Mouse (Mus musculus): ENCODE results near the gene Gjb2. TPM values are rescaled to one million over a fixed set of nuclear protein-coding genes. Genes with fewer than 3 reads are reported as not detected.
A peak's percentile ranks its signal among the peaks of the same experiment; 100 is the strongest.

The Gjb2 gene
- polyA plus RNA-seq, 1 experiment from 2014 or later = 6.7 TPM

DNA sequence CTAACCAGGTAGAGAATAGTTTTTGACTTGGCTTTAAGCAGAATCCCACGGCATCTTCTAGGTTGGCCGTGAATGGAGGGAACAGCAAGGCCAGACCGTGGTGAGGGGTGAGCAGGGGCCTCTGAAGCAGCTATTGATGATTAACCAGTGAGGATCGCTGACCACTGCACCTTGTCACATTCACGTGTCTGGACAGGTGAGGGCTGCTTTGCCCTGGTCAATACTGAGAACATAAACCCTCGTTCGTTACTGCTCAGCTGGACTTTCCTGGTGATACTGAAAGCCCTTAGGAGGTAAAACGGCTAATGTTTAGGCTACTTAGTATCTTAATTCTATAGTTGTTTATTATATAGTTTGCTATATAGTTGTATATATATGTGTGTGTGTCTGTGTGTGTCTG is 2.6 kb upstream of the Gjb2 start:
- 56% methylated on average over 8 of the region's 8 CpGs for WGBS
- no peak for ATAC-seq (ENCODE audit: low FRiP score, low TSS enrichment)

DNA sequence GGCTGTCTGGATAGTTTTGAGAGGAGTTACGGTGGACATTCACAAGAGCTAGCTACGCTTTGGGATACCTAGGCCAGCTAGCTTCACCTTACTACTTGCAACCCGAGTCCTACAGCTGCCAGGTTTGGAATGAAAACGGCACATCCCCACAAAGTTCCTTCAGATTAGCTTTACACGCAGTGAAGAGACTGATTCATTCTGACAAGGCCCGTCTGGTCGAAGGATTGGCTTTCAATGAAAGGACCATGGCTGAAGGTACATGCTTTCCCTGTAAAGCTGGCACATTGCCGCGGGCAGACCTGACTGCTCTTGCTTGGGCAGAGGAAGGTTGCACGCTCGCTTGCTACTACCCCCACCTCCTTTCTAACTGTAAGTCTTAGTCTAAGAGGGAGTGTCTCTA is 1.2 kb upstream of the Gjb2 start:
- ATAC-seq (ENCODE audit: low FRiP score, low TSS enrichment) = no peak
- WGBS = 43% methylated on average over 11 of the region's 11 CpGs
- Histone ChIP-seq H3K4me2 (replicated peaks; ENCODE audit: low read depth, low read length) (no peak overlapping the region), H3K4me3 (ENCODE audit: low read length) (no peak overlapping the region), H3K36me3 (ENCODE audit: insufficient read depth, low read length) (no peaks in the 10 kb centered on the region), H3K4me1 (ENCODE audit: insufficient read depth, low read length) (peaks cover 13% of the 10 kb centered on the region; the same call in 1 of the 2 replicates), H3K27ac (ENCODE audit: low read length) (no peak overlapping the region), H3K9me3 (ENCODE audit: low read length) (no peaks in the 10 kb centered on the region), H3K27me3 (ENCODE audit: insufficient read depth, low read length) (peaks cover 52% of the 10 kb centered on the region), H3K9ac (replicated peaks; ENCODE audit: low read length) (no peak overlapping the region)

More for the DNA sequence above, 2.6 kb upstream of the Gjb2 start:
- Histone ChIP-seq H3K36me3 (ENCODE audit: insufficient read depth, low read length) (no peaks in the 10 kb centered on the region), H3K4me3 (ENCODE audit: low read length) (no peak overlapping the region), H3K27ac (ENCODE audit: low read length) (no peak overlapping the region), H3K27me3 (ENCODE audit: insufficient read depth, low read length) (peaks cover 52% of the 10 kb centered on the region), H3K9me3 (ENCODE audit: low read length) (no peaks in the 10 kb centered on the region), H3K4me1 (ENCODE audit: insufficient read depth, low read length) (peaks cover 13% of the 10 kb centered on the region; the same call in 1 of the 2 replicates), H3K4me2 (replicated peaks; ENCODE audit: low read depth, low read length) (no peak overlapping the region), H3K9ac (replicated peaks; ENCODE audit: low read length) (no peak overlapping the region)

DNA sequence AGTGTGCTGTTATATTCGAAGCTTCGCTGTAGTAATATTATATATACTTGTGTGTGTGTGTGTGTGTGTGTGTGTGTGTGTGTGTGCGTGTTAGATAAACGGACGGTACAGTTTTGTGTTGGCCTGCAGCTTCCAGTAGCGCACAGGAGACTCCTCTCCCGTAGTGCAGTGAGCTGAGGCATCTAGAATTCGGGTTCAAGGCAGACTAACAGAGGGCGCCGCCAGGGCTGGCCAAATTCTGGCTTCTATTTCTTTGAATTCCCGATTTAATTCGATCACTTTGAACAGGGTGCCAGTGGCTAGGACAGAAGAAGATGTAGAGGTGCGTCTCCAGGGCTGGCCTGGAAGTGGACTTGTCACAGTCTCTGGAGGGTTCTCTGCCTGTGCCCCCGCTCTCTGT is 609 bp upstream of the Gjb2 start:
- ATAC-seq (ENCODE audit: low FRiP score, low TSS enrichment) = no peak
- H3K9ac ChIP-seq (replicated peaks; ENCODE audit: low read length) = no peak overlapping the region
- H3K27me3 ChIP-seq (ENCODE audit: insufficient read depth, low read length) = peaks cover 55% of the 10 kb centered on the region
- WGBS = 13% methylated on average over 14 of the region's 14 CpGs
- no peaks in the 10 kb centered on the region for H3K36me3 ChIP-seq (ENCODE audit: insufficient read depth, low read length)
- peak overlapping the region; percentile 98 for H3K4me2 ChIP-seq (replicated peaks; ENCODE audit: low read depth, low read length)
- H3K9me3 ChIP-seq (ENCODE audit: low read length) = no peaks in the 10 kb centered on the region
- H3K4me3 ChIP-seq (ENCODE audit: low read length) = peak overlapping the region; percentile 62
- peaks cover 13% of the 10 kb centered on the region; the same call in 1 of the 2 replicates for H3K4me1 ChIP-seq (ENCODE audit: insufficient read depth, low read length)
- no peak overlapping the region for H3K27ac ChIP-seq (ENCODE audit: low read length)

- WGBS = 3% methylated on average over 22 of the region's 22 CpGs
These were observed 794 bp downstream of the Gjb2 start for GRCm38 (mm10) chr14:57103711-57104105.

GRCm38 (mm10) chr14:57103121-57103520 is 1.4 kb downstream of the Gjb2 start:
- Histone ChIP-seq H3K4me2 (replicated peaks; ENCODE audit: low read depth, low read length) (no peak overlapping the region), H3K27ac (ENCODE audit: low read length) (no peak overlapping the region), H3K9me3 (ENCODE audit: low read length) (no peaks in the 10 kb centered on the region), H3K4me3 (ENCODE audit: low read length) (no peak overlapping the region), H3K9ac (replicated peaks; ENCODE audit: low read length) (no peak overlapping the region), H3K27me3 (ENCODE audit: insufficient read depth, low read length) (peaks cover 56% of the 10 kb centered on the region), H3K36me3 (ENCODE audit: insufficient read depth, low read length) (no peaks in the 10 kb centered on the region), H3K4me1 (ENCODE audit: insufficient read depth, low read length) (peaks cover 13% of the 10 kb centered on the region; the same call in 1 of the 2 replicates)
- WGBS = 56% methylated on average over 6 of the region's 6 CpGs
- ATAC-seq (ENCODE audit: low FRiP score, low TSS enrichment) = no peak

More at GRCm38 (mm10) chr14:57103711-57104105, 794 bp downstream of the Gjb2 start:
- peak overlapping the region; percentile 98 for H3K4me2 ChIP-seq (replicated peaks; ENCODE audit: low read depth, low read length)
- peak overlapping the region; percentile 62 for H3K4me3 ChIP-seq (ENCODE audit: low read length)
- H3K27ac ChIP-seq (ENCODE audit: low read length) = no peak overlapping the region
- H3K4me1 ChIP-seq (ENCODE audit: insufficient read depth, low read length) = peaks cover 13% of the 10 kb centered on the region; the same call in 1 of the 2 replicates
- no peak for ATAC-seq (ENCODE audit: low FRiP score, low TSS enrichment)
- peak overlapping the region; percentile 60 for H3K9ac ChIP-seq (replicated peaks; ENCODE audit: low read length)
- H3K9me3 ChIP-seq (ENCODE audit: low read length) = no peaks in the 10 kb centered on the region
- H3K27me3 ChIP-seq (ENCODE audit: insufficient read depth, low read length) = peaks cover 56% of the 10 kb centered on the region
- no peaks in the 10 kb centered on the region for H3K36me3 ChIP-seq (ENCODE audit: insufficient read depth, low read length)

DNA sequence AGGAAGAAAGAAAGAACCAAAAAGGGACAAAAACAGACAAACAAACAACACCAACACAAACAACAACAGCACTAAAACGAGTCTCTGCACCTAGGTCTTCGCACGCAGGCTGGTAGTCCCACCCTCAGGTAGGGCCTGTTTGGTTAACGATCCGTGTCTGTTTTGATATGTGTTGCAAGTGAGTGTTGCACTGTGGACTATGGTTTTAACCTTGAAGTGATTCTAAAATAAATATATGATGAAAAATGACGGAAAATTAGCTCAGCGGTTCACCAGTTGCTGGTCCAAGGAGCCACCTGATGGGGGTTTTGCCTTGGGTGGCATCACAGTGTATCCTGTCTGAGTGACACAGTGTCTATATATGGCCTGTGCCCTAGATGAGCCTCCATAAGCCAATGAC is 2.9 kb downstream of the Gjb2 start:
- no peak overlapping the region for H3K27ac ChIP-seq (ENCODE audit: low read length)
- H3K9ac ChIP-seq (replicated peaks; ENCODE audit: low read length) = no peak overlapping the region
- ATAC-seq (ENCODE audit: low FRiP score, low TSS enrichment) = no peak
- H3K4me2 ChIP-seq (replicated peaks; ENCODE audit: low read depth, low read length) = no peak overlapping the region
- no peaks in the 10 kb centered on the region for H3K36me3 ChIP-seq (ENCODE audit: insufficient read depth, low read length)
- no peaks in the 10 kb centered on the region for H3K9me3 ChIP-seq (ENCODE audit: low read length)
- 76% methylated on average over 7 of the region's 7 CpGs for WGBS
- H3K27me3 ChIP-seq (ENCODE audit: insufficient read depth, low read length) = peaks cover 51% of the 10 kb centered on the region
- H3K4me3 ChIP-seq (ENCODE audit: low read length) = no peak overlapping the region
- H3K4me1 ChIP-seq (ENCODE audit: insufficient read depth, low read length) = peaks cover 10% of the 10 kb centered on the region; the same call in 1 of the 2 replicates

GRCm38 (mm10) chr14:57095855-57096254 is 8.6 kb downstream of the Gjb2 start:
- Histone ChIP-seq H3K27me3 (ENCODE audit: insufficient read depth, low read length) (peaks cover 4% of the 10 kb centered on the region; the same call in 1 of the 2 replicates), H3K36me3 (ENCODE audit: insufficient read depth, low read length) (no peaks in the 10 kb centered on the region), H3K9ac (replicated peaks; ENCODE audit: low read length) (no peak overlapping the region), H3K4me3 (ENCODE audit: low read length) (no peak overlapping the region), H3K27ac (ENCODE audit: low read length) (no peak overlapping the region), H3K4me1 (ENCODE audit: insufficient read depth, low read length) (no peaks in the 10 kb centered on the region), H3K4me2 (replicated peaks; ENCODE audit: low read depth, low read length) (no peak overlapping the region), H3K9me3 (ENCODE audit: low read length) (no peaks in the 10 kb centered on the region)
- ATAC-seq (ENCODE audit: low FRiP score, low TSS enrichment) = no peak
- 84% methylated on average over 4 of the region's 4 CpGs for WGBS

DNA sequence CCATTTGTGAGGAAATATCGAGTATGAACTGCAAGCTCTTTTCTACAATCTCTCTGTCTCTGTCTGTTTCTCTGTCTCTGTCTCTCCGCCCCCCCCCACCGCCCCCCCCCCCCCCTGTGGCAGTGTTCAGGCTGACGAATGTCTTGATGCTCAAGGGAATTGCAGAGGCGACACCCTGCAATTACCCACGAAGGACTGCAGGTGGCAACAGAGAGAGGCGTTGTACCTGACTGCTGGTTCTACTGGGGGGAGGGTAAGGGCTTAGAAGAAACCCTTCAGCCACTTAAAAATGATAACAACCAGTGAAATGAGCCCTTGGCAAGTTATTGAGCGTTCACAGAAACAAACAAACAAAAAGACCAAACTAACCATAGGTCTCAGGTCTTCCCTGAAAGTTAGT is 11.5 kb downstream of the Gjb2 start:
- Histone ChIP-seq H3K9me3 (ENCODE audit: low read length) (no peaks in the 10 kb centered on the region), H3K36me3 (ENCODE audit: insufficient read depth, low read length) (no peaks in the 10 kb centered on the region), H3K27ac (ENCODE audit: low read length) (no peak overlapping the region), H3K4me1 (ENCODE audit: insufficient read depth, low read length) (no peaks in the 10 kb centered on the region), H3K27me3 (ENCODE audit: insufficient read depth, low read length) (no peaks in the 10 kb centered on the region), H3K4me3 (ENCODE audit: low read length) (no peak overlapping the region), H3K4me2 (replicated peaks; ENCODE audit: low read depth, low read length) (no peak overlapping the region), H3K9ac (replicated peaks; ENCODE audit: low read length) (no peak overlapping the region)
- no peak for ATAC-seq (ENCODE audit: low FRiP score, low TSS enrichment)
- 7% methylated on average over 8 of the region's 8 CpGs for WGBS

- no peak for ATAC-seq (ENCODE audit: low FRiP score, low TSS enrichment)
- H3K9me3 ChIP-seq (ENCODE audit: low read length) = no peaks in the 10 kb centered on the region
- H3K4me1 ChIP-seq (ENCODE audit: insufficient read depth, low read length) = no peaks in the 10 kb centered on the region; the same call in 1 of the 2 replicates
- H3K9ac ChIP-seq (replicated peaks; ENCODE audit: low read length) = no peak overlapping the region
- 45% methylated on average over 2 of the region's 2 CpGs for WGBS
- no peaks in the 10 kb centered on the region for H3K36me3 ChIP-seq (ENCODE audit: insufficient read depth, low read length)
- no peak overlapping the region for H3K4me3 ChIP-seq (ENCODE audit: low read length)
- no peak overlapping the region for H3K4me2 ChIP-seq (replicated peaks; ENCODE audit: low read depth, low read length)
- H3K27ac ChIP-seq (ENCODE audit: low read length) = no peak overlapping the region; the same call in 1 of the 2 replicates
- no peaks in the 10 kb centered on the region for H3K27me3 ChIP-seq (ENCODE audit: insufficient read depth, low read length)
These were observed 14.5 kb downstream of the Gjb2 start for GRCm38 (mm10) chr14:57090001-57090400.

GRCm38 (mm10) chr14:57089107-57089506 is 15.4 kb downstream of the Gjb2 start:
- WGBS = 82% methylated on average over 7 of the region's 7 CpGs
- no peak overlapping the region for H3K4me2 ChIP-seq (replicated peaks; ENCODE audit: low read depth, low read length)
- no peaks in the 10 kb centered on the region for H3K9me3 ChIP-seq (ENCODE audit: low read length)
- H3K4me3 ChIP-seq (ENCODE audit: low read length) = no peak overlapping the region
- H3K27ac ChIP-seq (ENCODE audit: low read length) = peak overlapping the region; percentile 52; the same call in 1 of the 2 replicates
- H3K9ac ChIP-seq (replicated peaks; ENCODE audit: low read length) = no peak overlapping the region
- H3K4me1 ChIP-seq (ENCODE audit: insufficient read depth, low read length) = peaks cover 8% of the 10 kb centered on the region
- H3K36me3 ChIP-seq (ENCODE audit: insufficient read depth, low read length) = no peaks in the 10 kb centered on the region
- peak; percentile 92 for ATAC-seq (ENCODE audit: low FRiP score, low TSS enrichment)
- no peaks in the 10 kb centered on the region for H3K27me3 ChIP-seq (ENCODE audit: insufficient read depth, low read length)

Data from kidney, embryonic 16.5 days (tissue).